Mouse (Mus musculus): Measurements from ENCODE around the gene Actr2. TPM values are rescaled to one million over a fixed set of nuclear protein-coding genes. Genes with fewer than 3 reads are reported as not detected.
A peak's percentile ranks its signal among the peaks of the same experiment; 100 is the strongest.
"Not testable (repeated sequence)": the region's sequence is repeated elsewhere in the genome, so short reads cannot be mapped to it uniquely, and the experiment has no call there.

Gene Actr2
- polyA plus RNA-seq, 1 experiment from 2014 or later: 103 TPM

- Histone ChIP-seq H3K4me1 (replicated peaks; ENCODE audit: insufficient read depth, low read length) (0 out of 2 replicates have a peak, but pooled peaks cover 4% of the 10 kb centered on the region), H3K27me3 (ENCODE audit: insufficient read depth, low read length) (no peaks in the 10 kb centered on the region), H3K4me2 (ENCODE audit: low read length) (no peak overlapping the region), H3K27ac (no peak overlapping the region), H3K9me3 (replicated peaks; ENCODE audit: low read length) (no peaks in the 10 kb centered on the region), H3K9ac (ENCODE audit: low read depth, low read length) (no peak overlapping the region), H3K36me3 (ENCODE audit: insufficient read depth, low read length) (no peaks in the 10 kb centered on the region), H3K4me3 (replicated peaks; ENCODE audit: low read depth, low read length) (no peak overlapping the region)
- no peak for TF ChIP-seq CTCF (IDR thresholded peaks at IDR 0.05; ENCODE audit: low read depth)
- DNase-seq (ENCODE audit: low spot score) (no peak), ATAC-seq (replicated peaks; ENCODE audit: low FRiP score, low read depth) (no peak)
- WGBS: 90% methylated on average over 6 of the region's 6 CpGs
These were observed 25.9 kb upstream of the Actr2 start for GRCm38 (mm10) chr11:20138498-20139208.

GRCm38 (mm10) chr11:20137872-20138271 is 25.2 kb upstream of the Actr2 start:
- H3K27me3 ChIP-seq (ENCODE audit: insufficient read depth, low read length): no peaks in the 10 kb centered on the region
- H3K4me3 ChIP-seq (replicated peaks; ENCODE audit: low read depth, low read length): no peak overlapping the region
- H3K9ac ChIP-seq (ENCODE audit: low read depth, low read length): no peak overlapping the region
- no peak overlapping the region for H3K27ac ChIP-seq
- no peak overlapping the region for H3K4me2 ChIP-seq (ENCODE audit: low read length)
- no peak for TF ChIP-seq CTCF (IDR thresholded peaks at IDR 0.05; ENCODE audit: low read depth)
- H3K9me3 ChIP-seq (replicated peaks; ENCODE audit: low read length): no peaks in the 10 kb centered on the region
- no peak for DNase-seq (ENCODE audit: low spot score)
- H3K36me3 ChIP-seq (ENCODE audit: insufficient read depth, low read length): no peaks in the 10 kb centered on the region
- 0 out of 2 replicates have a peak, but pooled peaks cover 4% of the 10 kb centered on the region for H3K4me1 ChIP-seq (replicated peaks; ENCODE audit: insufficient read depth, low read length)
- 78% methylated on average over 2 of the region's 2 CpGs for WGBS
- no peak for ATAC-seq (replicated peaks; ENCODE audit: low FRiP score, low read depth)

DNA sequence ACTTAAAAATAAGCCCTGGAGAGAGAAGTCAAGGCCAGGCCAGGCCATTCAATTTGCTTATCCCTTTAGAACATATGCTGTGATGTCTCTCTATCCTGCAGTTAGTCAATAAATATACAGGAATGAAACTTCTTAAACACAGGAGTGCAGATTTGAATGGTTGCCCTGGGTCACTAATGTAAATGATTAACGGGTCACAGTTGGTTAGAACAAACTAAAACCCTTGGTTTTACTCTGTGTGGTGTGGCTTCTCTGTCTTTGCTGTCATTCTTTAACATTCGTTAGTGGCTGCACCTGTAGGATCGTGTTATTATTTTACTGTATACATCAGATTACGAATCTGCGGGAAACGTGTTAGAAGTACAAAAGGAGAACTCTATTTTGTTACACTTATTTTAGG is 23.6 kb upstream of the Actr2 start:
- ATAC-seq (replicated peaks; ENCODE audit: low FRiP score, low read depth) (0 out of 2 replicates have a peak, but pooled peaks have one; percentile 48), DNase-seq (ENCODE audit: low spot score) (peak; percentile 17)
- Histone ChIP-seq H3K4me3 (replicated peaks; ENCODE audit: low read depth, low read length) (no peak overlapping the region), H3K4me1 (replicated peaks; ENCODE audit: insufficient read depth, low read length) (0 out of 2 replicates have a peak, but pooled peaks cover 4% of the 10 kb centered on the region), H3K27ac (peak overlapping the region; percentile 60), H3K27me3 (ENCODE audit: insufficient read depth, low read length) (no peaks in the 10 kb centered on the region), H3K9ac (ENCODE audit: low read depth, low read length) (no peak overlapping the region), H3K4me2 (ENCODE audit: low read length) (no peak overlapping the region), H3K36me3 (ENCODE audit: insufficient read depth, low read length) (no peaks in the 10 kb centered on the region), H3K9me3 (replicated peaks; ENCODE audit: low read length) (no peaks in the 10 kb centered on the region)
- TF ChIP-seq CTCF (IDR thresholded peaks at IDR 0.05; ENCODE audit: low read depth): no peak
- 62% methylated on average over 6 of the region's 6 CpGs for WGBS

GRCm38 (mm10) chr11:20134869-20135268 is 22.2 kb upstream of the Actr2 start:
- not testable (repeated sequence) for H3K4me1 ChIP-seq (replicated peaks; ENCODE audit: insufficient read depth, low read length); H3K27me3 ChIP-seq (ENCODE audit: insufficient read depth, low read length); H3K4me3 ChIP-seq (replicated peaks; ENCODE audit: low read depth, low read length); H3K27ac ChIP-seq; ATAC-seq (replicated peaks; ENCODE audit: low FRiP score, low read depth); H3K9ac ChIP-seq (ENCODE audit: low read depth, low read length); DNase-seq (ENCODE audit: low spot score); H3K9me3 ChIP-seq (replicated peaks; ENCODE audit: low read length); H3K36me3 ChIP-seq (ENCODE audit: insufficient read depth, low read length); H3K4me2 ChIP-seq (ENCODE audit: low read length)
- 51% methylated on average over 3 of the region's 3 CpGs for WGBS

DNA sequence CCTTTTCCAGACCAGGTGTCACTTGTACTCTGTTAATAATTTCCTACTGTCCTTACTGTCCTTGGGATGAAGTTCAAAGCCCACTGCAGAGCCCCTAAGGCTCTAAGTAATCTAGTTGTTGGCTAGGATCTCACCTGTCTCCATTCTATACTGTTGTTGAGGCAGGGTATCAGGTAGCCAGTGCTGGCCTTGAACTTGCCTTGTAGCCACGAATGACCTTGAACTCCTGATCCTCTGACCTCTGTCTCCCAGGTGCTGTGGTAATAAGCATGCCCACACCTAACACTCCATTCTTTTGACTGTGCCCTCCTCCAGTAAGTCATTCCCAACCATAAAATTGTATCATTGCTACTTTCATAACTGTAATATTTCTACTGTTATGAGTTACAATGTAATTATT is 21.0 kb upstream of the Actr2 start:
- no peaks in the 10 kb centered on the region for H3K27me3 ChIP-seq (ENCODE audit: insufficient read depth, low read length)
- no peaks in the 10 kb centered on the region for H3K9me3 ChIP-seq (replicated peaks; ENCODE audit: low read length)
- WGBS: 80% methylated on average over 1 of the region's 1 CpGs
- TF ChIP-seq CTCF (IDR thresholded peaks at IDR 0.05; ENCODE audit: low read depth): no peak
- H3K4me3 ChIP-seq (replicated peaks; ENCODE audit: low read depth, low read length): no peak overlapping the region
- no peaks in the 10 kb centered on the region for H3K36me3 ChIP-seq (ENCODE audit: insufficient read depth, low read length)
- no peak overlapping the region for H3K9ac ChIP-seq (ENCODE audit: low read depth, low read length)
- no peak for DNase-seq (ENCODE audit: low spot score)
- no peak for ATAC-seq (replicated peaks; ENCODE audit: low FRiP score, low read depth)
- H3K27ac ChIP-seq: no peak overlapping the region
- H3K4me1 ChIP-seq (replicated peaks; ENCODE audit: insufficient read depth, low read length): 0 out of 2 replicates have a peak, but pooled peaks cover 4% of the 10 kb centered on the region
- no peak overlapping the region for H3K4me2 ChIP-seq (ENCODE audit: low read length)

GRCm38 (mm10) chr11:20132955-20133562 is 20.3 kb upstream of the Actr2 start:
- H3K4me3 ChIP-seq (replicated peaks; ENCODE audit: low read depth, low read length): no peak overlapping the region
- no peaks in the 10 kb centered on the region for H3K36me3 ChIP-seq (ENCODE audit: insufficient read depth, low read length)
- no peaks in the 10 kb centered on the region for H3K9me3 ChIP-seq (replicated peaks; ENCODE audit: low read length)
- H3K9ac ChIP-seq (ENCODE audit: low read depth, low read length): no peak overlapping the region
- TF ChIP-seq CTCF (IDR thresholded peaks at IDR 0.05; ENCODE audit: low read depth): peak; percentile 90
- H3K4me2 ChIP-seq (ENCODE audit: low read length): peak overlapping the region; percentile 43
- ATAC-seq (replicated peaks; ENCODE audit: low FRiP score, low read depth): peak; percentile 45; the same call in 1 of the 2 replicates
- peak; percentile 91 for DNase-seq (ENCODE audit: low spot score)
- no peak overlapping the region for H3K27ac ChIP-seq
- no peaks in the 10 kb centered on the region for H3K27me3 ChIP-seq (ENCODE audit: insufficient read depth, low read length)
- H3K4me1 ChIP-seq (replicated peaks; ENCODE audit: insufficient read depth, low read length): 0 out of 2 replicates have a peak, but pooled peaks cover 4% of the 10 kb centered on the region
- WGBS: 33% methylated on average over 11 of the region's 12 CpGs

All from kidney, postnatal 0 days (tissue).